Mouse (Mus musculus) spleen, postnatal 14 days (tissue): ENCODE data around the gene Bcar3.

Experiments
- DNase-seq, 2 experiments: peaks; one replicate each; pipeline ENCODE4 v3.0.0; 2021 to 2022; ENCODE audit warnings: low spot score in 2 of 2

Bcar3 gene

DNA sequence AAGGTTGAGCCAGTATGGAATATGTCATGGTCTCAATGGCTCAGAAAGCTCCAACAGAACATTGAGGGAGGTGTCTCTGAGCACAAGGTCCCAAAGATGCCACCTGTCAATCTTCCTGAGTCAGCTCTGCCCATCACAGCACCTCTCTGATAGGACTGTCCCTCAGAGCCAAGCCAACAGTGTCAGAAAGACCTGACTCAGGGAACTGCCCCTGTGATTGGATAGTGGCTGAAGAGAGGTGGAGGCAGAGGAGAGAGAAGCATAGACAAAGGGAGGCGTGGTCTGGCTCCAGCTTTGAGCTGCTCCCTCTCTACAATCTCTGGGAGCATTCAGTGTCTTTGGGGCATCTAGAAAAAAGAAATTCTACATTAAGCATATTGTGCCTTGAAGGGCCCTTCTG lies 163.8 kb downstream of the Bcar3 start:
- DNase-seq, result no peak

DNA sequence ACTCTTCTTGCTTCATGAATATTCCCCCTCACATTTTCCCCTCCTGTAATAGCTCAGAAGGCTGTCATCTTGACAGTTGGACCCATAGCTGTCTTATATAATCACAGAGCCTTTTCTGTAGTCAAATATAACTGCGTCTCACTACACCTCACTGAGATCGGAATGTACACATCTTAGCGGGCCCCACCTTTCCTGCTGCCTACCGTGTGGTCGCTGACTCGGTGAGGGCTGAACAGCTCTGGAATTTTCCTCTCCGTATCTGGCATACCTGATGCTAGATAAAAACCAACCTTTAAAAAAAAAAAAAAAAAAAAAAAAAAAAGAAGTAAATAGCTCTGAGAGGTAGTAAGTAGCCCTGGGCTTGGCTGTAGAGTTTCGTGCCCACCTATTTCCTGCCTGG lies 164.8 kb downstream of the Bcar3 start:
- no peak for DNase-seq

DNA sequence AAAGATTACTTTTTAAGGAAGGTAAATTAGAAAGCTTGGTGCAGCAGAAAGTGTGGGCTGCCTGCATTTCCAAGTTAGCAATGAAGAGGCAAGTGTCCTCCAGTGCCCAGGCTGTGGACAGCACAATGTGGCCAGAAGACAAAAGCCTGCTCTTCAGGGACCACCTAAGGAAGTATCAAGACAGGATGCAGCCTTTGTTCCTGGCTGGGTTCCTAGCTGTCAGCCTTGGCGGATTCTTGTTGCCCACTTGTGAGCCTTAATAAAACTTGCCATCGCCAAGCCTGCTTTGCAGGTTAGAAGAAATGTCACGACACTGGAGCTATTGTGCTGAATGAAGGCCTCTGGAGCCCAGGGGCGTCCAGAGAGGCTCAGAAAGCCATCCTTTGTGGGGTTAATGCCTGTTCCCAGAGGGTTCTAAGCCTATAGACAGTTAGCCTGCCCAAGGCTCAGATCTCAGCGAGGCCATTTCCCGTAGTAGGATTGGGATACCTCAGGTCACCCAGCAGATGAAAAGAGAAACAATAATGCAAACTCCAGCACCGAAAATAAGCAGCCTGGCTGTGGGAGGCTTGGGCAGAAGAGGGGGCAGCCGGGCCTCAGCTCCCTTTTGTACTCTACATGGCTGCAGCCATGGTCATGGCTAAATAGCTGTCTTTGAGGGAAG lies 167.0 kb downstream of the Bcar3 start:
- DNase-seq, result no peak

DNA sequence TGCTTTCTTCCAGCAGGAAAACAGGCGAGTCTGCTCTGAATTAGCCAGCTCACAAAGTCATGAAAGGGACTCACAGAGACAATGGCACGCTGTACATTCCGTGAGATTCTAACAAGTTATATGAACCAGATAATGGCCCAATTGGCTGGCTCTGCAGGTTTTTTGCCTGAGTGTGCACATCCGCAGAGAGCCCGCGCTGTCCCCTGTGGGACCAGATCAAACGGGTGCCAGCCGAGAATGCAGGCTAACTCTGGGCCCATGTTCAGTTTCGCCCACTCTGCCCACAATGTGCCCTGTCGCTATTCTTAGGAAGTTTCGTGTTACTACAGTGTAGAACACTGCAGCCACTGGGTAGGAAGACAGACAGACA lies 167.6 kb downstream of the Bcar3 start:
- no peak for DNase-seq

DNA sequence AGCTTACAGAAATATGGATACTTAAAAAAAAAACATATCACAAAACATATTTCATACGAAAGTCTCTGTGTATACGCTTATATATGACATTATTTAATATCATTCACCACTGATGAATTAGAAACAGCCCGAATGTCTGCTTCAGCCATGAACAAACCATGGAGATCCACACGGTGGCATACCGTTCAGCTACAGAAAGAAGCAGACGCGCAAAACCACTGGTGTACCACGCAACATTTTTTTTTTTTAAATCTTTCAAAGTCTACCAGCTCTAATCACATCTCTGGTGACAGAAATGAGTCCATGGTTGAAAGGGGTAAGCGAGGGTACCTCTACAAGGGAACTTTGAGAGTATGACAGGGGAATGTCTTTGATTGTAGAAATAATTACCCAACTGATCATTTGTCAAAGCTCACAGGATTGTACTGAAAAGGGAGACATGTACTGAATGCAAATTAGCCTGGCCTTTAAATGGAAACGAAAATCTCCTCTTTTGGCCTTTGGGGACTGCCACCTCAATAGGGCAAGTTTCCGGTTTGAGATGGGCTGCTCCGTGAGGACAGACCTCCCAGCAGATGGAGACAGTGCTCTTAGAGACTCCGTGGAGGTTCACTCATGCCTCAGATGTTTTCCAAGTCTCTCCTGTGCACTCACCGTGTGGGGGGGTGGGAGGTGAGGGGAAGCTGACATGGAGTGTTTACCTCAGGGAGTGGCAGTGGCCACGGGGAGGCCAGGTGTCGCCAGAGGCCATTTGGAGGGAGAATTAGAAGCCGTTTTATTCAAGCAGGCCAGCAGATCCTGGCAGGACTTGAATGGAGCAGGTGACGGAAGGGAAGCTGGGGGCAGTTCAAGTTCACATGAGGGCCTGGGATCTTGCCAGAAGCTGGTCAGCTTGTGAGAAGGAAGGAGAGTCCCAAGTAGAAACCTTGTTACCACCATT lies 168.3 kb downstream of the Bcar3 start:
- DNase-seq, result no peak

DNA sequence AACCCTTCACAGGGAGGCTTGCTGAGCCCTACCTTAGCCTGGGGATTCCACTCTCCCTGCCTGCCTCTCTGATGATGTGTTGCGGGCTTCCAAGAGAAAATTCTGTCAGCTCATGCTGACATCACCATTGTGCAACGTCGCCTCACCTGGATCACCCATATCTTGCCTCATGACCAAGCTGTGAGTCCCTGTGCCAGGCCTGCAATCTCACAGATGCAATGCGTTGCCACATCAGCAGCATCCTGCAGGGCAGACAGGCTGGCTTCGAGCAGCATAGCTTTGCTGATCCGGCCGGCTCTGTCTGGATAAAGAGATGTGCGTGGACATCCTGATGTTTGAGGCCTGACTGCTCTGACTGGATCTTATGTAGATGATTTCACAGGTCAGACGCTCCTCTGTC lies 169.2 kb downstream of the Bcar3 start:
- DNase-seq, result no peak

DNA sequence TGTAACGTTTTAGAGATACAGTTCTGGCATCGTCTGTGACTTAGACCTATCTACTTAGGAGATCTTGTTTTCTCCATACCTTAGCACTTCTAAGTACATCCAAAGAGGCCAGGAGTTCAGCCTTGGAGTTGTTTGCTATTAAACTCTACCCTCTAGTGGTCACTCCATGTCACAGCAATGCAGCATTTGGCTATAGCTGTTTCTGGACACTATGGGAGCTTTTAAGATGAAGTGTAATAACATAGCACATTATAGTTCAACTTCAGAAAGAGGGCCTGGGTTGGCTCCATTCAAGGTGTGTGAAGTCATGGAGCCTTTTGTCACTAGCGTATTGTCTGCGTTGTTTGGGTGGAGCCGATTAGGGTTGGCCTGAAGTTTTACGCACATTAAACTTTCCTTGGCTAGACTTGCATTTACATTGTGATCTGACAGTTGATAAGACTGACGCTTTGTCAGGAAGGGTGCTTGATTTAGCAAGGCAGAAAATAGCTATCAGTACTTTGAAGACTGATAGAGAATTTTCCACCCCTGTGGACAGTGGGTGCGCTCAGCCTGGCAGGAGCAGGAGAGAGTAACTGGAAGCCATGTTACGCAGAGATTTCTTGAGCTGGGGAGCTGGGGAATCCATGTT lies 172.3 kb downstream of the Bcar3 start:
- DNase-seq, result peak in 1 of 2 experiments; percentile 29

DNA sequence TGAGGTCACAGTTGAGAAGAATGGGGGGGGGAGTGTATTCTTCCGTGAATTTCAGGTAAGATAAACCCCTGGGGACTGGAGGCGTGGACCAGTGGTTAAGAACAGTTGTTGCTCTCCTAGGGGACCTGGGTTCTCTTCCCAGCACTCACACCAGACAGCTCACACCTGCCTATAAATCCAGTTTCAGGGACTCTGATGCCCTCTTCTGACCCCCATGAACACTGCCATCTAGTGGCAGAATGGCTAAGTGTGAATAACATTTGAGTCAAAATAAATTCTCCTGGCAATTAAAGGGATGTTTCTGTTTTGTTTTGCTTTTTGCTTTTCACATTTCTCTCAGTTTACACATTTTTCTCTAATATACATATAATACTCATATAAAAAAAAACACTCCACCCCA lies 174.0 kb downstream of the Bcar3 start:
- no peak for DNase-seq

DNA sequence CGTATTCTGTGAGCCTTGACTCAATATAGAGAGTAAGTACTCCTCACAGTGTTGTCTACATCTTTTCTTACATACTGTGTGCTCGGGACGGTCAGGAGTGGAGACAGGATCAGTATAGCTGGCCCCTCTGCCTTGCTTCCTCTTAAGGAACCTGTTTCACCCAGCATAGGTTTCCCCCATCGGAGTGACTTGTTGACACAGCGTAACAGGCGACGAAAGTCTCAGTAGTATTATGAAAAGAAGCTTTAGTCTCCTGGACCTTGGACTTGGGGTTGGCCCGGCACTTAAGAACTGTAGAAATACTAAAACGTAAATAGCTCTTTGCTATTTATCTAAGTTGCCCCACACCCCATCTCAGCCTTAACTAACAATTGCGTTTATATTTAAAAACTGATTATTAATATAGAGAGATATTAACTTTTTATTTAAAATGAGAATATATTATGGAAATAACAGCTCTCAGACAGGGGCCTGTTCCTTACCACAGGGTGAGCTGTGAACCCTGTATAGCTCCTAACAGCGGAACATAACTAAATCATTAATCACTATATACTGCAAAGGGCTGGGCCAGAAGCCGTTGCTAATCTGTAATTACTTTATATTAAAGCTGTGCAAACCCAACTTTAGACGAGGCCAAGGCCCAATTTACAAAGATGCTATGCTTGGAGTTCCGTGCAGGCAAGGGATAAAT lies 176.5 kb downstream of the Bcar3 start:
- no peak for DNase-seq

DNA sequence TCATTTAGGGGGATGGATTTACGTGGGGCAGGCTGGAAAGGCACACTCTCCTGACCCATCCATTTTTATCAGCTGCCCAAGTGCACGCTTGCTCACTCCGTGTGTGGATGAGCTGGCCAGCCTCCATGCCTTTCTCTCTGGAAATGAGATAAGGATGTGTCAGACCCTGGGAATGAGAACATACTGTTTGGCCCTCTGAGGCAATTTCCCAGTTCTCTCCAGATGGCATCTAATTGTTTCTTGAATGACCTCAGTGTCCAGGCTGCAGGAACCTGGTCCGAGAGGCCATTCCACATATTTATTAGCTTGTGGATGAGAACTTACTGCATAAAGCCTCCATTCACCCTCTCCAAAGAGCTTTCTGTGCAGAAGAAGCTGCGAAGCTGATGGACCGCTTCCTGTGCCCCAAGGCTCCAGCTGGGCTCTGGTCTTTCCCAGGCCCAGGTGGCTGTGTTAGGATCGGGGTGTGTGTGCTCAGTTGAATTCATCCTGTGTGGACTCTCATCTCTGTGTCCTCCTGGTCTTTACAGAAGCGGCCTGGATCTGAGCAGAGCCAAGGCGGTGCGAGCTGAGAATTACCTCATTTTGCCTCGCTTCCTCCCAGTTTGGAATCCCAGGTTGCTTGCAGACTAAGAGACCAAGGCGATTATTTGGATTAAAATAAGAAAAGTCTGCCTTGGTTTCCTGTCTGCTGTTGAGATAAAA lies 177.2 kb downstream of the Bcar3 start:
- no peak for DNase-seq

DNA sequence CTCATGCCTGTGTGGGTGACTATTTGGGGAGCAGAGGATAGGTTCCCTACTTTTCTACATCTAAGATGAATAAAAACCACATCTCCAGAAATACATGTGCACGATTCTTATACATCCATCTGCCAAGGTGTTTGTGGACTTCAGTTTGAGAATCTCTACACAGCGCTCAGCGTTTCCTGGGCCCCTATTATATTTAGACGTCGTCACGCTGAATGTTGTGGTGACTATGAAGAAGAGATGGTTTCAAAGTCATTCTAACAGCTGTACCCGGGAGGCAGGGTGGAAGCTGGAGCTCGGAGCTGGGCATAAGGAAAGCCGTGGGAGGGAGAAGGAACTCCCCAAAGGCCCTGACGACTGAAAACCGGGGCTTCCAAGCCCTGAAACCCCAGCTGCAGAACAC lies 178.5 kb downstream of the Bcar3 start:
- DNase-seq, result no peak

DNA sequence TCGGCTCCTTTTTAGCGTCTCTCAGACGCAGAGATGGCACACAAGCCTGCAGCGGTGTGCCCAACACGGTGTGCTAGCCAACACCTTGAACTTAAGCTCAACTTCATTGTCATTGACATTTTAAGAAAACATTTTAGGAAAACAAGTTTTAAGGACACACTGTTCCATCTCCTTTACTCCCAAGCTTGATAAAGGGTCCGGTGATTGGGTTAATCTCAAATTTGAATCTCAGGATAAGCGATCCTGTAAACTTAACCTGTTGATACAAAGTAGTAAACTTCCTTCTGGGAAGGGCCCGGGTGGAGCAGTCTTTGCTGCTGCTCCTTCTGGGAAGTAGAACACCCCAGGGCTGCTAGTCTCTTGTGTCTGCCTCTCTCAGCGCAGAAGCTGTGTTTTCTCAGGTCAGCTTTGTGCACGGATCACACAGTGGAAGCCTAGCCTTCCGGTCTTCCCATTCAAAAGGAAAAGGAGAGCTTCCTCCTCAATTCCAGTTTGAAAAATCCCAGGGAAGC lies 179.6 kb downstream of the Bcar3 start:
- DNase-seq, result no peak

DNA sequence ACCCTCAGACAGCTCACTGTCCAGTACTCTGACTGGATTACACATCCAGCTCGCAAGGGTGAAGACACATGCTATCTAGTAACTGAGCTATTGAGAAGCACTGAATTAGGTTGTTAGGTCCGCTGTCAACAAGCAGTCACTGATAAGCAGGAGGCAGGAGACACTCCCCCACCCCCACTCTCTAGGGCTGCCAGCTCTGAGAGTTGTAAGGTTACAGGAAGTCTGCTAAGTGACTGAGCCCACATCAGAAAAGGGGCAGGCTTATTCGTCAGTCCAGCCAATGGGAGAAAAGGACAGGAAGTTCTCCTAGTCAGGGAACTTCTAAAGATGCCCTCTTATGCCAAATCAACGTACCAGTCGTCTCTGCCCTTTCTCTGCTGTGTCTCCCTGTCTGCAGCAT lies 180.1 kb downstream of the Bcar3 start:
- DNase-seq, result no peak

DNA sequence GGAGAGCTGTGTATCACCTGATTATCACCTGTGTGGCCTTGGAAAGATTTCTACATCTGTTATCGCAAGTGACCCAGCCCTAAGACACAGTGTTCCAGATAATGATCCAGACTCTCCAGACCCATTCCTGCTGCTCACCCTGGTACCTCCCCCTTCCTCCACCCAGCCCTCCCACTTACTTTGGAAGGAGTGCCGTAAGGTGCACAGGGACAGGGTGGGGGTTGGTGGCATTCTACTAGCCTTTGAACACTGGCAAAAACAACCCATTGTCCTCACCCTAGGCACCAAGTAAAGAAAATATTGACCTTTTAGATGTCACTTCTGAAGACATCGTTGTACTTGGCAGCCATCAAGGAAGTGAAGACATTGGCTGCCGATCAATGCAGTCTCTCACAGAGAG lies 180.9 kb downstream of the Bcar3 start:
- DNase-seq, result no peak

DNA sequence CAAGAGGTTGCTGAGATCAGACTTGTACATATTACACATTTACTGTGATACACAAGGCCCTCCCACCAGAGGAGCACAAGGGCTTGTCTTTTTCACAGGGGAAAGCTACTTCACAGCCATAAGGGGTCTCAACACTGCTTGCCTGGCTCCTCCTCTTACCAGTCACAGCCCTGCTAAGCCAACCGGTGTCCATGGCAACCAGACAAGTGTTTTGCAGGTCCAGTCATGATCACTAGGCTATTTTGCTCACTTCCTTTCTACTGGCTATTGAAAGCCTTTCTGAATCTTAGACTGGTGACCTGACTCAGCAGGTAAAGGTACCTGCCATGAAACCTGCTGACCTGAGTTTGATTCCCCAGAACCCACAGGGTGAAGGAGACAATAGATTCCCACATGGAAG lies 181.8 kb downstream of the Bcar3 start:
- no peak for DNase-seq

DNA sequence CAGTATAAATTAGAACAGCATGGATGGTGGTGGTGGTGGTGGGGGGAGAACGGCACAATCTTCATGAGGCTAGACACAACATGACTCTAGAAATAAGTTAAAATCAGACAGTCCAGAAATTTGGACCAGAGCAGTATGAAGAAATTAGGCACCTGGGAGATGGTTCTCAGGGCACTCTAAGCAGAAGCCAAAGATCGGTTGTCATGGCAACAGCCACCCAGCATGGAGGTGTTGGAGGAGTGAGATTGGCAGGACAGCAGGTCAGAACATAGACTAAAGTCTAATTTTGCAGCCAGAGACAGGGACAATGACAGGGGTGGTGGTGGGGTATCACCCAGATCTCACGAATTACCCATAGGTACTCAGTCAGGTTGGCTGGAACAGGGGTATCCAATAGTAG lies 182.7 kb downstream of the Bcar3 start:
- DNase-seq, result no peak

DNA sequence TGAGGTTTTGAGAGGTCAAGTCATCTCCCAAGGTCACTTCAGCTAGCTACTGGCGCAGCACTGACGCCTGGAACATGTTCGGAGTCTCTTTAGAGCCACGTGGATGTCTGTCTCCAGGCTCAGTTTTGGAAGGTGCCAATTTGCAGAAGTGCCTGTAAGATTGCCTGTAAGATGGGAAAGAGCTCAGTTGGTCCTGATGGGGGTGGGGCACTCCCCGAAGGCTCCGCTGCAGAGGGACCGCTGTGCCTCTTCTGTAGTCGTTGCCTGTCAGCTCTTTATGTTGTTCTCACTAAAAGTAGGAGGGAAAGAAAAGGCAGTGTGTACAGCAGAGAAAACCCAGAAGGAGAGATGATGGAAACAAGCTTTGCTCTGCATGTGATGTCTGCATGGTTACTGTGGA lies 183.6 kb downstream of the Bcar3 start:
- no peak for DNase-seq

DNA sequence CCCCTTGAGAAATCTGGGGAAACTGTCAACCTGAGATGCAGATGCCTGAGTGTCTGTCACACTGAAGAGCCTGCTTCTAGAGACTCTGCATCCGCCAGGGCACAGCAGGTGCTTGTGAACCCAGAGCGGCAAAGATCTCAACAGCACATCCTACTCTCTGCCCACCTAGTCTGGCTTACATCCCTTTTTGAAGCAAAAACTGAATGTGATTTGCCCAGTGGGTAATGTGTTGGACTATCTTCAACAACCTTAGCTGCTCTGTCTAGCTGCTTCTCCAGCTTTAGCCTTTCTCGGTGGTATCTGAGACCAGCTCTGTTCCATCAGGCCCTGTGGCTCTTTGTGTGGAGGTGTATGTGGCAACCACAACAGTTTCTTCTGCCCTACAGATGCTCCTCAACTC lies 184.8 kb downstream of the Bcar3 start:
- DNase-seq, result no peak

DNA sequence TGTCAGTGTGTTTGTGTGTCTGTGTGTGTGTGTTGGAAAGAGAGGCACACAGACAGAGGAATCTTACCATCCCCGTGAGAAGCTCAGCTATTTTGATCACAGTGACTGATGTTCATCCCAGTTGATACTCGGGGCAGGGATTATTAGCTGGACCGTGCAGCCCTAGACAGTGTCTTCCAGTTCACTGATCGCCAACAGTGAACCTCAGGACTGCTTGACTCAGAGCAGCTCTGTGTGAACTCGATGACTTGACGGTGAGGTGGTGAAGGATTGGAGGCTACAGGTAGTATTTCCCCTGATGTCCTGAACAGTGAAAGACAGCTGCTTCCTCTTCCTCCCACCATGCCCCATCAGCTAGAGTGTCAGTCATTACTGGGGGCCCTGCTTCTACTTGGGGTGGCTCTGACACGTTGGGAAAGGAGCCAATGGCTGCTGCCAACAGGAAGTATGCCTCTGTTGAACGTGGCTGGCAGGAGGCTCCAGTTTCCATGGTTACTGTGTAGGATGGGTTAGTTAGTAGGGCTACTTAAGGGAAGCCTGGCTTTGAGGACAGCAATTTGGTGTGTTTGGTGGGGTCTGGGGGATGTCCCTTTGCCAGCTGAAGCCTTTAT lies 186.2 kb downstream of the Bcar3 start:
- DNase-seq, result no peak

DNA sequence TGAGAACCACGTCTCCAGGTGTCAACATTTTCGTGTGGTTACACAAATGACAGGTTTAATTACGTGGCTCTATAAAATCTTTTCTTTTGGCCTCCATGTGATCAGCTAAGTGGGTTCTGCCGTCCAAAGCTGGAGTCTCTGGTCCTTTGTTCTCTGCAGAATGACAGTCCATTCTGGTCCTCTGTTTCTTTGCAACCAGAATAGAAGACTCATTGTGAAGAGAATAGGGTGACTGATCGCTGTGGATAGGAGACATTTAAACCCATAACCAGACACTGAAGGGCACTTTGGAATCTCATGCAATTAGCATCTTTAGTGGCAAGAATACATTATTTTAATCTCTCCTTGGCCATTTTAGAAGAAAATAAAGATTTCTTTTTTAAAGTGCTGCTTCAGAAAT lies 187.1 kb downstream of the Bcar3 start:
- DNase-seq, result no peak
